Mouse (Mus musculus): ENCODE results near the gene Igfbp2. TPM values are rescaled to one million over a fixed set of nuclear protein-coding genes. Genes with fewer than 3 reads are reported as not detected.
A peak's percentile ranks its signal among the peaks of the same experiment; 100 is the strongest.

Gene Igfbp2
- polyA plus RNA-seq, 1 experiment, result 222 TPM

DNA sequence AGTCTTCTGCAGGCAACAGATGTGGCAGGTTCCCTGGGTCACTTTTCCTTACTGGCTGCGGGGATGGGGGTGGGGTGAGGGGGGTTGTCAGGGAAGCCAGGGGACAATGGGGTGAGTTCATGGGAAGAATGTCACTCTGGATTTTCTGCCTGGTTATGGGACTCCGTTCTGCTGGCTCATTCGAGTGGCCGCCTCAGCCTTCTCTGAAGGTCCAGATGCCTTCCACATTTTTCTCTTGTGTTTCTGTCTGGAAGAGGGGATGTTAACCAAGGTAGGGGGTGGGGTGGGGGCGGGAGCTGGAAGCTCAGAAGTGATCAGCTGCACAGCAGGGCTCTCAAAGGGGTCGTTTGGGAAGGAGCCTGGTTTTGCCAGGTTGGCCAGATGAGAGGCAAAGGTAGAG lies 2.1 kb downstream of the Igfbp2 start:
- H3K79me2 ChIP-seq (ENCODE audit: control insufficient read depth, insufficient read depth), result peaks cover 35% of the 10 kb centered on the region
- peak overlapping the region; percentile 37 for H3ac ChIP-seq (ENCODE audit: control insufficient read depth, insufficient read length, low read depth)
- peaks cover 7% of the 10 kb centered on the region for H3K36me3 ChIP-seq (ENCODE audit: control insufficient read depth, insufficient read depth)
- H3K27me3 ChIP-seq (ENCODE audit: control insufficient read depth, insufficient read depth, insufficient read length), result no peaks in the 10 kb centered on the region
- H3K4me3 ChIP-seq (ENCODE audit: insufficient read depth, poor library complexity, severe bottlenecking), result peak overlapping the region; percentile 6
- TF ChIP-seq MYOG (IDR thresholded peaks at IDR 0.05; ENCODE audit: control insufficient read depth, extremely low read depth, insufficient read length) (no peak), MYOD1 (IDR thresholded peaks at IDR 0.05; ENCODE audit: control insufficient read depth, insufficient read length, low read depth) (no peak), USF1 (IDR thresholded peaks at IDR 0.05; ENCODE audit: low read depth) (no peak), CTCF (IDR thresholded peaks at IDR 0.05; ENCODE audit: control insufficient read depth, insufficient read depth, insufficient read length) (no peak), CEBPB (IDR thresholded peaks at IDR 0.05; ENCODE audit: low read depth) (no peak), MAX (IDR thresholded peaks at IDR 0.05) (no peak), FOSL1 (IDR thresholded peaks at IDR 0.05; ENCODE audit: insufficient read depth, low read length, poor library complexity, severe bottlenecking) (no peak)
- peaks cover 7% of the 10 kb centered on the region for H3K79me3 ChIP-seq (ENCODE audit: low read depth)

DNA sequence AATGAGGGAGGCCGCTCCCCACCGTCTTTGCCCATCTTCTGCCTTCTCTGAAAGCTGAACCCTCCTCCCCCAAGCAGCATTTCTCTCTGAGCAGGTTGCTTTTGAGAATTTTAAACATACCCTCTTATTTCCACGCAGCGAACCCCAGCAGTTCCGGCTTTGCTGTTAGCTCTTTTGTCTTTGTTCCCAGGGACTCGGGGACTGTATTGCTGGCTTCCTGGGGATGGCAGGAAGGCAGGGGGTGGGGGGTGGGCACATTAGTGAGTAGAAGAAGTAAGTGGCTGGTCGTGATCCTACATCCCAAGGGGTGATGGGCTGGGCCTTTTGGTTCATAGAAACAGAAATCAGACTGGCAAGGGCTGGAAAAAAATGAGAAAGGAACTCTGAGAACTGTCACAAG lies 2.6 kb downstream of the Igfbp2 start:
- H3K4me3 ChIP-seq (ENCODE audit: insufficient read depth, poor library complexity, severe bottlenecking), result no peak overlapping the region
- H3K79me2 ChIP-seq (ENCODE audit: control insufficient read depth, insufficient read depth), result peaks cover 35% of the 10 kb centered on the region
- TF ChIP-seq MYOD1 (IDR thresholded peaks at IDR 0.05; ENCODE audit: control insufficient read depth, insufficient read length, low read depth) (no peak), FOSL1 (IDR thresholded peaks at IDR 0.05; ENCODE audit: insufficient read depth, low read length, poor library complexity, severe bottlenecking) (no peak), USF1 (IDR thresholded peaks at IDR 0.05; ENCODE audit: low read depth) (no peak), CEBPB (IDR thresholded peaks at IDR 0.05; ENCODE audit: low read depth) (no peak), MAX (IDR thresholded peaks at IDR 0.05) (no peak), CTCF (IDR thresholded peaks at IDR 0.05; ENCODE audit: control insufficient read depth, insufficient read depth, insufficient read length) (no peak), MYOG (IDR thresholded peaks at IDR 0.05; ENCODE audit: control insufficient read depth, extremely low read depth, insufficient read length) (no peak)
- peaks cover 7% of the 10 kb centered on the region for H3K36me3 ChIP-seq (ENCODE audit: control insufficient read depth, insufficient read depth)
- H3K79me3 ChIP-seq (ENCODE audit: low read depth), result peaks cover 7% of the 10 kb centered on the region
- H3ac ChIP-seq (ENCODE audit: control insufficient read depth, insufficient read length, low read depth), result no peak overlapping the region
- H3K27me3 ChIP-seq (ENCODE audit: control insufficient read depth, insufficient read depth, insufficient read length), result no peaks in the 10 kb centered on the region

DNA sequence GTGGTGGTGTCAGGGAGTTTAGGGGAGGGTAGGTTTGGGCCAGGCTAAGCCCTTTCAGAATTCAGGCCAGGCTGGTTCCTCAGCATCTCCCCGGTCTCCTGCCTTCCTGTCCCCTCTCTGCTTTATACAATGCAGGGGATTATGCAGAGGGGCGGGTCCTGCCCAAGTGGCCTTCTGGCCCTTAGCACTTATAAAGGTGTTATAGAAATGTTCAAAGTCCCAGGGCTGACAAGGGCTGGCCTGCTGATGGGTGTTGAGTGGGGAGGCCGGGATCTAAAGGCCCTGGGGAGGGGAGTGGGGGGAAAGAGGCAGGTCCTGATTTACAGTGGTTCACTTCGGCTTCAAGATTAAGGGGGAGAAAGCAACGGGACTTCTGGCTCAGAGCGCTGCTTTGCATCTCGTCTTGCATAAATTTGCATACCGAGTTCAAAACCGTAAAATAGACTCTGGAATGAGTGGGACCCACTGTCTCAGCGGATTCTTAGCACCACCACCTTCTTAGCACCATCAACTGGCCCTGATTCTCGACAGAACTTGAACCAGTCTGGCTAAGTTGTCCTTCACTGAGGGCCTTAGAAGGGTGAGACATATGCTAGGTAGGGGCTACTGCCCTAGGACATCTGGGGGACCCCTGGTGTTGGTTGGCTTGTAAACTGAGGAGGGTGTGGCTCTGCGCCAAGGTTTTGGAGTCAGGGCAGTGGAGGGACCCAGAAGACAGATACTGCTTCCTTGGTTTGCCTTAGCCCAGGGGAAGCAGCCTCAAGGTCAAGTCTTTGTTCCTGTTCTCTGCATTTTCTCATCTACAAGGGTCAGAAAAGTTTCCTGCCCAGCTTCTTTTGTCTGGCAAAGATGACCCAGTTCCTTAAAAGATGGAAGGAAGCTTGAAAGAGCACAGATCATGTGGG lies 3.4 kb downstream of the Igfbp2 start:
- TF ChIP-seq USF1 (IDR thresholded peaks at IDR 0.05; ENCODE audit: low read depth) (no peak), CTCF (IDR thresholded peaks at IDR 0.05; ENCODE audit: control insufficient read depth, insufficient read depth, insufficient read length) (no peak), MYOD1 (IDR thresholded peaks at IDR 0.05; ENCODE audit: control insufficient read depth, insufficient read length, low read depth) (no peak), MYOG (IDR thresholded peaks at IDR 0.05; ENCODE audit: control insufficient read depth, extremely low read depth, insufficient read length) (no peak), FOSL1 (IDR thresholded peaks at IDR 0.05; ENCODE audit: insufficient read depth, low read length, poor library complexity, severe bottlenecking) (no peak), MAX (IDR thresholded peaks at IDR 0.05) (no peak), CEBPB (IDR thresholded peaks at IDR 0.05; ENCODE audit: low read depth) (no peak)
- peaks cover 7% of the 10 kb centered on the region for H3K79me3 ChIP-seq (ENCODE audit: low read depth)
- H3K27me3 ChIP-seq (ENCODE audit: control insufficient read depth, insufficient read depth, insufficient read length), result no peaks in the 10 kb centered on the region
- H3ac ChIP-seq (ENCODE audit: control insufficient read depth, insufficient read length, low read depth), result no peak overlapping the region
- H3K79me2 ChIP-seq (ENCODE audit: control insufficient read depth, insufficient read depth), result peaks cover 35% of the 10 kb centered on the region
- no peak overlapping the region for H3K4me3 ChIP-seq (ENCODE audit: insufficient read depth, poor library complexity, severe bottlenecking)
- peaks cover 7% of the 10 kb centered on the region for H3K36me3 ChIP-seq (ENCODE audit: control insufficient read depth, insufficient read depth)

DNA sequence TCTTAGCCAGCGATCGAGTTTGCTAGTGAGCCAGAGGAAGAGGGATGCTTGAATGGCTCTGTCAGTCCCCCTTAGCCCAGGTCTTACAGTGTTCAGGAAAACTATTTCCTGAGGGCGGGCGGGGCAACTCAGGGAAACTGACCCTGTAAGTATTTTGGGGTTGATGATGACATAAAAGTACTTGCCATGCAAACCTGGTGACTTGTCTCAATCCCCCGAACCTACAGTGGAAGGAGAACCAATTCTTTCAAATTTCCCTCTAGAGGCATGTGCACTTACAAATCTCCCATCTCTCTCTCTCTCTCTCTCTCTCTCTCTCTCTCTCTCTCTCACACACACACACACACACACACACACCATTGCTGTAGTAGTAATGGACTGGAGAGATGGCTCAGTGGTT lies 4.5 kb downstream of the Igfbp2 start:
- no peak for TF ChIP-seq MAX (IDR thresholded peaks at IDR 0.05)
- TF ChIP-seq CTCF (IDR thresholded peaks at IDR 0.05; ENCODE audit: control insufficient read depth, insufficient read depth, insufficient read length), result no peak
- no peak for TF ChIP-seq FOSL1 (IDR thresholded peaks at IDR 0.05; ENCODE audit: insufficient read depth, low read length, poor library complexity, severe bottlenecking)
- TF ChIP-seq CEBPB (IDR thresholded peaks at IDR 0.05; ENCODE audit: low read depth), result no peak
- no peak for TF ChIP-seq MYOD1 (IDR thresholded peaks at IDR 0.05; ENCODE audit: control insufficient read depth, insufficient read length, low read depth)
- TF ChIP-seq USF1 (IDR thresholded peaks at IDR 0.05; ENCODE audit: low read depth), result no peak
- no peak for TF ChIP-seq MYOG (IDR thresholded peaks at IDR 0.05; ENCODE audit: control insufficient read depth, extremely low read depth, insufficient read length)
- Histone ChIP-seq H3K4me3 (ENCODE audit: insufficient read depth, poor library complexity, severe bottlenecking) (no peak overlapping the region), H3K79me3 (ENCODE audit: low read depth) (peaks cover 7% of the 10 kb centered on the region), H3K36me3 (ENCODE audit: control insufficient read depth, insufficient read depth) (peaks cover 7% of the 10 kb centered on the region), H3K27me3 (ENCODE audit: control insufficient read depth, insufficient read depth, insufficient read length) (no peaks in the 10 kb centered on the region), H3K79me2 (ENCODE audit: control insufficient read depth, insufficient read depth) (peaks cover 35% of the 10 kb centered on the region), H3ac (ENCODE audit: control insufficient read depth, insufficient read length, low read depth) (no peak overlapping the region)

DNA sequence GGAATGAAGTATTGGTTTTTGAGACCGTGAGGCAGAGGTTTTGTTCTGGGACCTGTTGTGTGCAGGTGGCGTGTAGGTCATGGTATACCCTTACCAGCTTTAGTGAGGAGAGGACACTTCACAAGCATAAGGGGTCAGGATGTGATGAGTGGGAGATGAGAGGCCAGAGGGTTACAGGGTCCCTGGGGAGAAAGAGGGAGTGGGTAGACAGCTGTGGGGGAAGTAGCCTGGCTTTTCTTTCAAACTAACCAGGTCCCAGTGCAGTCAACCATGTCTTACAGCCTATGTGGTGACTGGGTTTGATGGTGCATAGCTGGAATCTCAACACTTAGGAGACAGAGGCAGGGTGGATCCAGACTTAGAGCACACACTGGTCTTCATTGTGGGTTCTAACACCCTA lies 6.2 kb downstream of the Igfbp2 start:
- H3K4me3 ChIP-seq (ENCODE audit: insufficient read depth, poor library complexity, severe bottlenecking), result no peak overlapping the region
- peaks cover 7% of the 10 kb centered on the region for H3K36me3 ChIP-seq (ENCODE audit: control insufficient read depth, insufficient read depth)
- H3K79me3 ChIP-seq (ENCODE audit: low read depth), result peaks cover 5% of the 10 kb centered on the region
- no peaks in the 10 kb centered on the region for H3K27me3 ChIP-seq (ENCODE audit: control insufficient read depth, insufficient read depth, insufficient read length)
- TF ChIP-seq CEBPB (IDR thresholded peaks at IDR 0.05; ENCODE audit: low read depth) (no peak), MYOG (IDR thresholded peaks at IDR 0.05; ENCODE audit: control insufficient read depth, extremely low read depth, insufficient read length) (no peak), MAX (IDR thresholded peaks at IDR 0.05) (no peak), FOSL1 (IDR thresholded peaks at IDR 0.05; ENCODE audit: insufficient read depth, low read length, poor library complexity, severe bottlenecking) (no peak), USF1 (IDR thresholded peaks at IDR 0.05; ENCODE audit: low read depth) (no peak), MYOD1 (IDR thresholded peaks at IDR 0.05; ENCODE audit: control insufficient read depth, insufficient read length, low read depth) (no peak), CTCF (IDR thresholded peaks at IDR 0.05; ENCODE audit: control insufficient read depth, insufficient read depth, insufficient read length) (no peak)
- peaks cover 29% of the 10 kb centered on the region for H3K79me2 ChIP-seq (ENCODE audit: control insufficient read depth, insufficient read depth)
- no peak overlapping the region for H3ac ChIP-seq (ENCODE audit: control insufficient read depth, insufficient read length, low read depth)

Measured in C2C12 (cell line).